Mouse (Mus musculus) embryo, embryonic 10 days (tissue): ENCODE measurements around the gene Aff2.

ENCODE experiments used
- DNase-seq: peaks from one replicate; pipeline ENCODE4 v3.0.0-alpha.2; 2015; ENCODE audit warnings: low spot score

Gene Aff2

GRCm38 (mm10) chrX:69360238-69361054 is at the start of gene Aff2:
Gene Aff2 (plus strand): TSS chrX:69360294.
- DNase-seq: peak; percentile 75

GRCm38 (mm10) chrX:69337296-69337695 is 22.8 kb upstream of the Aff2 start:
- no peak for DNase-seq

- no peak for DNase-seq
Observed at GRCm38 (mm10) chrX:69355621-69356020, 4.5 kb upstream of the Aff2 start.

GRCm38 (mm10) chrX:69359360-69359759 is 734 bp upstream of the Aff2 start:
- DNase-seq: no peak

- DNase-seq: peak; percentile 8
Observed at GRCm38 (mm10) chrX:69359885-69360237, 233 bp upstream of the Aff2 start.

GRCm38 (mm10) chrX:69361055-69361558 is 1.0 kb downstream of the Aff2 start:
- peak; percentile 5 for DNase-seq

- peak; percentile 59 for DNase-seq
Observed at GRCm38 (mm10) chrX:69364198-69364597, 4.1 kb downstream of the Aff2 start.

- DNase-seq: peak; percentile 51
Observed at GRCm38 (mm10) chrX:69373341-69373740, 13.2 kb downstream of the Aff2 start.

- peak; percentile 42 for DNase-seq
Observed at GRCm38 (mm10) chrX:69389738-69390137, 29.6 kb downstream of the Aff2 start.

GRCm38 (mm10) chrX:69415043-69415442 is 54.9 kb downstream of the Aff2 start:
- no peak for DNase-seq

- DNase-seq: no peak
Observed at GRCm38 (mm10) chrX:69438422-69438821, 78.3 kb downstream of the Aff2 start.

- no peak for DNase-seq
Observed at GRCm38 (mm10) chrX:69441937-69442336, 81.8 kb downstream of the Aff2 start.

- no peak for DNase-seq
Observed at GRCm38 (mm10) chrX:69460896-69461295, 100.8 kb downstream of the Aff2 start.

GRCm38 (mm10) chrX:69502061-69502460 is 142.0 kb downstream of the Aff2 start:
- no peak for DNase-seq

GRCm38 (mm10) chrX:69518040-69518575 is 158.0 kb downstream of the Aff2 start:
- no peak for DNase-seq

GRCm38 (mm10) chrX:69540811-69541210 is 180.7 kb downstream of the Aff2 start:
- DNase-seq: no peak

- no peak for DNase-seq
Observed at GRCm38 (mm10) chrX:69579903-69580459, 219.9 kb downstream of the Aff2 start.

- peak; percentile 4 for DNase-seq
Observed at GRCm38 (mm10) chrX:69608793-69609192, 248.7 kb downstream of the Aff2 start.

GRCm38 (mm10) chrX:69663038-69663437 is 302.9 kb downstream of the Aff2 start:
- DNase-seq: no peak

- no peak for DNase-seq
Observed at GRCm38 (mm10) chrX:69666145-69666677, 306.1 kb downstream of the Aff2 start.

- no peak for DNase-seq
Observed at GRCm38 (mm10) chrX:69675691-69676090, 315.6 kb downstream of the Aff2 start.

GRCm38 (mm10) chrX:69698840-69699239 is 338.7 kb downstream of the Aff2 start:
- no peak for DNase-seq

- DNase-seq: no peak
Observed at GRCm38 (mm10) chrX:69738972-69739371, 378.9 kb downstream of the Aff2 start.
